Mouse (Mus musculus) lung, postnatal 0 days (tissue): Measurements from ENCODE around the gene Tomm40. TPM values are rescaled to one million over a fixed set of nuclear protein-coding genes. Genes with fewer than 3 reads are reported as not detected.
A peak's percentile ranks its signal among the peaks of the same experiment; 100 is the strongest.

ENCODE experiments used
- ATAC-seq: fragments of 200-750 bp; cut with Nextera tagmentation; 2 replicates; pipeline ENCODE4 v1.8.0; 2017; ENCODE audit warnings: moderate library complexity
- DNase-seq: peaks from one replicate; pipeline ENCODE4 v3.0.0-alpha.2; 2016; ENCODE audit warnings: low spot score
- H3K27ac ChIP-seq: fragments of 300-500 bp; sonication (generic); 2 replicates; pipeline ENCODE4 v1.5.1; 2014; ENCODE audit warnings: antibody characterized with exemption, mild to moderate bottlenecking, low read length, mixed read lengths
- H3K27me3 ChIP-seq: fragments of 300-500 bp; sonication (generic); replicated peaks from 2 replicates; pipeline ENCODE4 v1.6.1; 2014; ENCODE audit warnings: low read length, mixed read lengths; ENCODE audit not compliant: insufficient read depth
- H3K36me3 ChIP-seq: fragments of 300-500 bp; sonication (generic); 2 replicates; pipeline ENCODE4 v1.6.1; 2014; ENCODE audit warnings: low read length, mixed read lengths; ENCODE audit not compliant: insufficient read depth
- H3K4me1 ChIP-seq: fragments of 300-500 bp; sonication (generic); 2 replicates; pipeline ENCODE4 v1.6.1; 2014; ENCODE audit warnings: antibody characterized with exemption, low read depth, low read length, mixed read lengths; ENCODE audit not compliant: insufficient read depth
- H3K4me2 ChIP-seq: fragments of 300-500 bp; sonication (generic); replicated peaks from 2 replicates; pipeline ENCODE4 v1.6.1; 2014; ENCODE audit warnings: low read depth, mild to moderate bottlenecking, low read length, moderate library complexity, mixed read lengths
- H3K4me3 ChIP-seq: fragments of 300-500 bp; sonication (generic); 2 replicates; pipeline ENCODE4 v1.5.1; 2014; ENCODE audit warnings: low read depth, low read length
- H3K9ac ChIP-seq: fragments of 300-500 bp; sonication (generic); replicated peaks from 2 replicates; pipeline ENCODE4 v1.6.1; 2014; ENCODE audit warnings: low read depth, mild to moderate bottlenecking
- H3K9me3 ChIP-seq: fragments of 300-500 bp; sonication (generic); 2 replicates; pipeline ENCODE4 v1.6.1; 2016; ENCODE audit warnings: low read length, mixed read lengths
- CTCF ChIP-seq: IDR thresholded peaks from 2 replicates; pipeline ENCODE4 v1.5.1; 2016; ENCODE audit warnings: antibody characterized with exemption, mild to moderate bottlenecking
- EP300 ChIP-seq: IDR thresholded peaks from 2 replicates; pipeline ENCODE4 v1.6.1; 2016; ENCODE audit warnings: antibody characterized with exemption, mild to moderate bottlenecking, control low read depth
- WGBS: fragments of 180-500 bp; shearing (Covaris S2); extraction: QIAGEN DNeasy Blood & Tissue Kit; methylation state at CpG from one replicate; pipeline ENCODE4 v1.1.7; 2014; 5-methylcytosine and 5-hydroxymethylcytosine counted together
- polyA plus RNA-seq: library from polyadenylated mRNA; unstranded; fragments of >200 nt; fragmentation: Nextera tagmentation; extraction: Ambion mirVana; gene quantifications from 2 replicates; pipeline ENCODE4 v1.2.1, GENCODE M21; 2015

The Tomm40 gene
- polyA plus RNA-seq, 1 experiment from 2014 or later: 62.4 TPM

DNA sequence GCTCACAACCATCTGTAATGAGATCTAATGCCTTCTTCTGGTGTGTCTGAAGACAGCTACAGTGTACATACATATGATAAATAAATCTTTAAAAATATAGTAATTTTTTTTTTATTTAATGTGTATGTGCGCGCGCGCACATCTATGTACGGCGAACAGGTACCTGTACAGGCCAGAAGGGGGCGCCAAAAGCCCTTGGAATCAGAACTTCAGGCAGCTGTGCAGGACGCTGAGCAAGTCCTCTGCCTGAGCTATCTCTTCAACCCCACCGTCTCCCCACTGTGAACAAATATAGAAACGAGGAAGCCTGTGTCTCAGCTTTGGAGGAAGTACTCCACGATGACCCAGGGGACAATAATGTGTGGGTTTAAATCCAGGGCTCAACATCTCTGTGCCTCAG, 25.0 kb upstream of the Tomm40 start:
- 80% methylated on average over 11 of the region's 11 CpGs for WGBS
- no peak overlapping the region for H3K9ac ChIP-seq
- H3K27ac ChIP-seq: no peak overlapping the region
- DNase-seq (no peak), ATAC-seq (0 out of 2 replicates have a peak, but pooled peaks have one; percentile 8)
- peaks cover 16% of the 10 kb centered on the region; the same call in 1 of the 2 replicates for H3K4me1 ChIP-seq
- TF ChIP-seq EP300 (no peak), CTCF (peak; percentile 48)
- no peak overlapping the region for H3K4me3 ChIP-seq
- H3K4me2 ChIP-seq: no peak overlapping the region
- H3K27me3 ChIP-seq: no peaks in the 10 kb centered on the region
- H3K9me3 ChIP-seq: no peaks in the 10 kb centered on the region
- peaks cover 8% of the 10 kb centered on the region; the same call in 1 of the 2 replicates for H3K36me3 ChIP-seq

DNA sequence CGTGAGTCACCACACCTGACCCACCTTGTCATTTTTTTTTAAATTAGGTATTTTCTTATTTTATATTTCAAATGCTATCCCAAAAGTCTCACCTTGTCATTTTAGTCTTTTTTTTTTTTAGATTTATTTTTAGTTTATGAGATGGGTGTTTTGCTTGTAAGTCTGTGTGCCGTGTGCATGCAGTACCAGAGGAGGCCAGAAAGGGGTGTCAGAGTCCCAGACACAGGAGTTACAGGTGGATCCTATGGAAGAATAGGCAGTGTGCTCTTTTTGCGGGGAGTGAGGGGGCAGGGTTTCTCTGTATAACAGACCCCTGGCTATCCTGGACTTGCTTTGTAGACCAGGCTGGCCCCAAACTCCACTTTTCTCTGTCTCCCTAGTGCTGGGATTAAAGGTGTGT, 23.5 kb upstream of the Tomm40 start:
- 81% methylated on average over 3 of the region's 3 CpGs for WGBS

DNA sequence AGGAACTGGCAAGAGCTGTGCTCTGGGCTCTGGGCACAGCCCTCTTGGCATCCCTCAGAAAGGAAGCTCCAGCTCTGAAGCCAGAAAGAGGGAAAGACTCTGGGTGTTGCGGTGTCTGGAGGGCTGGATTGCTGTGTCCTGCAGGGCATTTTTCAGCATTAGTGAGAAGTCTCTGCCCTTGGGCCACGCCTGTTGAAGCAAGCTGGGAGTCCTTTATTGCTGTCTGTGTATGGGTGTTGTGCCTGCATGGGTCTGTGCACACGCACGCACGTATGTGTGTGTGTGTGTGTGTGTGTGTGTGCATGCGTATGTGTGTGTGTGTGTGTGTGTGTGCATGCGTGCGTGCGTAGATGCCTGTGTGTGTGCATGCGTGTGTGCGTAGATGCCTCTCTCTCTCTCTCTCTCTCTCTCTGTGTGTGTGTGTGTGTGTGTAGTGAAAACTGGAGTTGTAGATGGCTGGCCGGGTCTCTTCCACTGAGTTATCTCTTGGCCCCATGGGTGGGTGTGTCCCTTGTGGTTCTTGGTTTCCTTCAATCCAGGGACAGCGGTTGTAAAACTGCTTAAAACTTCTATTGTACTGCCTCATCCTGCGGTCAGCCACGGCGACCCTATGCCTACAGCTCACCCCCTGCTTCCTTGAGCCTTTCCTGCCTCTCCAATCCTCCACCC, 21.3 kb upstream of the Tomm40 start:
- Histone ChIP-seq H3K36me3 (peaks cover 31% of the 10 kb centered on the region; the same call in 1 of the 2 replicates), H3K4me3 (no peak overlapping the region), H3K27me3 (no peaks in the 10 kb centered on the region), H3K9me3 (no peaks in the 10 kb centered on the region), H3K27ac (no peak overlapping the region), H3K4me1 (peaks cover 4% of the 10 kb centered on the region; the same call in 1 of the 2 replicates), H3K4me2 (no peak overlapping the region), H3K9ac (no peak overlapping the region)
- TF ChIP-seq CTCF (no peak), EP300 (no peak)
- 86% methylated on average over 15 of the region's 16 CpGs for WGBS
- no peak for ATAC-seq
- DNase-seq: no peak

More for the DNA sequence above, 23.5 kb upstream of the Tomm40 start:
- Histone ChIP-seq H3K27ac (no peak overlapping the region), H3K4me2 (no peak overlapping the region), H3K9ac (no peak overlapping the region), H3K4me3 (no peak overlapping the region), H3K9me3 (no peaks in the 10 kb centered on the region), H3K27me3 (no peaks in the 10 kb centered on the region), H3K36me3 (peaks cover 12% of the 10 kb centered on the region; the same call in 1 of the 2 replicates), H3K4me1 (peaks cover 11% of the 10 kb centered on the region; the same call in 1 of the 2 replicates)
- TF ChIP-seq CTCF: peak; percentile 62
- no peak for TF ChIP-seq EP300
- DNase-seq (no peak), ATAC-seq (no peak)

DNA sequence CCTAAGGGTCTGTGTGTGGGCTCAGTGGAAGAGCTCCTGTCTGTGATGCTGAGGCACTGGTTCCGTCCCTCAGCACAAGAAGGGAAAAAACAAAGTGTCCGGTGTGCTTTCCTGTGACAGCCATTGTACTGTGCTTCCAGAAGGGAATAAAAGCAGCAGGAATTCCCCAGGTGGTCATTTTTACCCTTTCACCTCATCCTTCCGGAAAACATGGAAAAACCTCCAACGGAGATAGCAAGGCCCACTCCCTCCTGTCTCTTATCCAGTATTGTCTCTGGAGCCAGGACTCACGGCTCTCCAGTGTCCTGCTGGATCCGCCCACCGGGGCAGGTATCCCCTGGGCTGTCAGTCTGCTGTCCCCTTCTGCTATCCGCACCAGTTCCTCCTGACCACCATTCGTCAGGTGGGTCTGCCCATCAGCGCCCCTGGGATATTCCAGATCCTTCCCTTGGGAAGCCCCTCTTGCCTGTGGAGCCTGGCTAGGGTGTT, 19.0 kb upstream of the Tomm40 start:
- ATAC-seq (no peak), DNase-seq (no peak)
- H3K36me3 ChIP-seq: peaks cover 37% of the 10 kb centered on the region; the same call in 1 of the 2 replicates
- no peak overlapping the region for H3K27ac ChIP-seq
- 82% methylated on average over 10 of the region's 10 CpGs for WGBS
- no peaks in the 10 kb centered on the region for H3K4me1 ChIP-seq
- TF ChIP-seq CTCF (no peak), EP300 (no peak)
- H3K9me3 ChIP-seq: no peaks in the 10 kb centered on the region
- H3K4me2 ChIP-seq: no peak overlapping the region
- no peak overlapping the region for H3K4me3 ChIP-seq
- H3K9ac ChIP-seq: no peak overlapping the region
- no peaks in the 10 kb centered on the region for H3K27me3 ChIP-seq

DNA sequence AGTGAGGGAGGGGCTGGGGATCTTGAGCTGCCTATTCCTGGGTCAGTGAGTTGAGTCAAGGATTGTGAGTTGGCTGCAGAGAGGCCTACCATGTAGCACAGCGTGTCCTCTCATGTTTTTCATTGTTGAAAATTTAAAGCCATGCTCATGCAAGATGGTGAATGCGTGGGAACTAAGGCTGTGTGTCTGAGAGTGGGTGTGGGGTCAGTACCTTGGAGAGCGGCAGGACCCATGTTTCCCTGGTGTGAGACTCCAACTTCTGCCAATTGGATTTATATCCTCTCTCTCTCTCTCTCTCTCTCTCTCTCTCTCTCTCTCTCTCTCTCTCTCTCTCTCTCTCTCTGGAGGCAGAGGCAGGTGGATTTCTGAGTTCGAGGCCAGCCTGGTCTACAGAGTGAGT, 11.3 kb upstream of the Tomm40 start:
- WGBS: 87% methylated on average over 4 of the region's 4 CpGs
- Histone ChIP-seq H3K27ac (no peak overlapping the region), H3K9ac (no peak overlapping the region), H3K4me3 (no peak overlapping the region), H3K4me2 (no peak overlapping the region), H3K27me3 (no peaks in the 10 kb centered on the region), H3K4me1 (no peaks in the 10 kb centered on the region), H3K9me3 (no peaks in the 10 kb centered on the region), H3K36me3 (peaks cover 27% of the 10 kb centered on the region; the same call in 1 of the 2 replicates)
- DNase-seq (no peak), ATAC-seq (no peak)
- TF ChIP-seq CTCF: no peak
- no peak for TF ChIP-seq EP300

DNA sequence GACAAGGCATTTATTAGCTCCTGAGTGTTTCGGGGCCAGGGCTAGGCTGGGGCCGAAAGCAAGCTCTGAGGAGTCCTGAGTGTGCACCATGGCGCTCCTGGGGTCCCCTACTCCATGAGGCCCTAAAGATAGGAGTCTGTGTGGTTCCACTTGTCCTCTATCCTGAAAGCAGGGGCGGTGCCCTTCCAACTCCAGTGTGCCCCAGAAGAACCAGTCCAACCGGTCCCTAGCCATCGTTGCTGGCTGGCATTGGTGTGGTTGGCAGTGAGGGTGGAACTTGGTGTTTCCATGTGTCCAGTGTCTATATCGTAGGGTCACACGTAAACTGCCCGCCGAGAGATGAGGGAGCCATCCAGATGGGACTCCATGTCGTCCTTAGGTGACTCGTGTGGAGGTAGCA, 8.9 kb upstream of the Tomm40 start:
- Histone ChIP-seq H3K27ac (no peak overlapping the region), H3K4me3 (no peak overlapping the region), H3K9me3 (no peaks in the 10 kb centered on the region), H3K4me2 (no peak overlapping the region), H3K9ac (no peak overlapping the region), H3K4me1 (no peaks in the 10 kb centered on the region), H3K27me3 (no peaks in the 10 kb centered on the region), H3K36me3 (peaks cover 28% of the 10 kb centered on the region; the same call in 1 of the 2 replicates)
- 76% methylated on average over 12 of the region's 12 CpGs for WGBS
- ATAC-seq: peak; percentile 72
- TF ChIP-seq EP300 (no peak), CTCF (no peak)
- peak; percentile 73 for DNase-seq
